Mouse (Mus musculus) T-cell, adult 2 months (primary cell): ENCODE measurements around the gene Fes.

Experiments
- DNase-seq: peaks from one replicate; pipeline ENCODE4 v3.0.0; 2022; ENCODE audit warnings: low spot score

Gene Fes

DNA sequence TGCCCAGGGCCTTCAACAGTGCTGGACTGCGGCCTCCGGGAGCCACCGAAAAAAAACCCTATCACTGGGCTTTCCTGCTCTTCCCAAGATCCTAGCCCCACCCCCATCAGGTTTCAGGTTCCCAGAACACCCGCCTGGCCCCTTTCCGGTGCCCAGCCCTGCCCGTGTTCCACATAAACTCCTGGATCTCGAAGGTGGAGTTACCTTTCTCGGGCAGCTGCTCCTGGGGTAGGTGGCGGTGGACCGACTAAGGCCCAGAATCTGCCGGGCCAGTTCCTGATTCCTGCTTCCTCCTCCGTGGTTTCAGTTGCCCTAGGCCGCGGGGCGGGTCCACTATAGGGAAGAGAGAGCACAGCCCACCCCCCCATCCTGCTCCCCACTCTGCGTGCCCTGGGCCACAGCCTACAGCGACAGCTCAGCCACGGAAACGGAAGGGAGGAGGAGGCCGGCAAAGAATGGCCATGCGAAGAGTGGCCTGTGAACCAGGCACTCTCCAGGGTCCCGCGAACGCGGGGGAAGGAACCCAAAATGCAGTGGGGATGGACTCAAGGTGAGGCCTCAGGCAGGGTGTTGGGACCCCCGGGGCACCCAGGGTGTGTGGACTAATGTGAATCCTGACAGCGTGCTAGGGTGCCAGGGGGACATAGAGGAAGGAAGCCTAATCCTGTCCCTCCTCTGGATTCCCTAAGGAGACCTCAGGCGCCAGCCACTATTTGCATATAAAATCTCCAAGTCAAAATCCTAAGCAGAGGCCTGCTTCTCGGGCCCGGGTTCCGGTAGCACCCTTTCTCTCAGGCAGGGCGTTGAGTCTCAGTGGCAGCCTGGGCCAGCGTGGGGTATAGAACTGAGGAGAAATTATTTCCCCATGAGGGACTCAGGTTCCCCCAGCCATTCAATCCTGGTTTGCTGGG lies at the start of gene Fes:
Gene Fes (minus strand): TSS at position 314 of the 911 bp plus-strand sequence.
- DNase-seq, result no peak

DNA sequence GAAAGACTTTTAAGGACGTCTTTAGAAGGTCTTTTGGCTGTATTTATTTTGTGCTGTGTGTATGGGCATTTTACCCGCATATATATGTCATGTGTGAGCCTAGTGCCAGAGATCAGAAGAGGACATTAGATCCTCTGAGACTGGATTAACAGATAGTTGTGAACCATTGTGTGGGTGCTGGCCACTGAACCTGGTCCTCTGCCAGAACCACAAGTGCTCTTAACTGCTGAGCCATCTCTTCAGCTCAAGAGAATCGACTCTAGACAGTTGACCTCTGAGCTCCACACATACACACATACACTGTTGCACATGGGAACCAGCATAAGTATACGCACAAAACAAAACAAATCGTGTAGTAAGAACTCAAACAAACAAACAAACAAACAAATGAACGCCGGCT lies 48.8 kb upstream of the Fes start:
- DNase-seq, result no peak

DNA sequence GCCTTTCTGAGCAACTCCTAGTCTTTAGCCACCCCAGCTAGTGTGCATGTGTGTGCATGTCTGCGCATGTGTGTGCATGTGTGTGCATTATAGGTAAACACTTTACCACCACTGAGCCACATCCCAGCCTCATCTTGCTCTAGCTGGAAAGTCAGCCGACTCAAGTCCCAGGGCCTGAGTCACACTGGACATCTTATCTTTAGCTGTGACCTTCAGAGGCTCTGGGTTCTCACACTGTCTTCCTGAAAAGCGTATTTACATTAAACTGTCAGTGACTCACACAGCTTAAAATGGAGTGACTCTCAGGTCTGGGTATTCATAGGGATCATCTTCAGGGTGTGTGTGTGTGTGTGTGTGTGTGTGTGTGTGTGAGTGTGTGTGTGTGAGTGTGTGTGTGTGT lies 47.8 kb upstream of the Fes start:
- no peak for DNase-seq

DNA sequence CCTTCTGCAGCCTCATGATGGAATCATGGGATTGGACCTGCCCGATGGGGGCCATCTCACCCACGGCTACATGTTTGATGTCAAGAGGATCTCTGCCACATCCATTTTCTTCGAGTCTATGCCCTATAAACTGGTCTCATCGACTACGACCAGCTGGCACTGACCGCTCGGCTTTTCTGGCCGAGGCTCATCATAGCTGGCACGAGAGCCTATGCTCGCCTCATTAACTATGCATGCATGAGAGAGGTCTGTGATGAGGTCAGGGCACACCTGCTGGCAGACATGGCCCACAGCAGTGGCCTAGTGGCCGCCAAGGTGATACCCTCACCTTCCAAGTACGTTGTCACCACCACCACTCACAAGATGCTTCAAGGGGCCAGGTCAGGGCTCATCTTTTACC lies 41.9 kb upstream of the Fes start:
- DNase-seq, result no peak

DNA sequence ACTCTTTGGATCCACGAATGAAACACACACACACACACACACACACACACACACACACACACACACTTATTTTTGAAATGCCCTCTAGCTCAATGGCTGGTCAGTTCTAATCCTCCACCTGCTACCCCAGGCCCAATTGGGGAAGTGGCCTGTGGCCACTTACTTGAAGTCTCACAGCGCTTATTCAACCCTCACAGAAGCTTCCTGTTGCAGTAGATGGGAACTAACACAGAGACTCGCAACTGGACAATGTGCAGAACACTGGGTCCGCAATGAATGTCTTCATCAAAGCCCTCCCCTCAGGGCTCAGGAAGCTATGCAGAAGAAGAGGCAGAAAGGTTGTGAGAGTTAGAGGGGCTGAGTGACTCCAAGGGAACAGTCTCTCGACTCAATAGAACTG lies 40.0 kb upstream of the Fes start:
- no peak for DNase-seq

DNA sequence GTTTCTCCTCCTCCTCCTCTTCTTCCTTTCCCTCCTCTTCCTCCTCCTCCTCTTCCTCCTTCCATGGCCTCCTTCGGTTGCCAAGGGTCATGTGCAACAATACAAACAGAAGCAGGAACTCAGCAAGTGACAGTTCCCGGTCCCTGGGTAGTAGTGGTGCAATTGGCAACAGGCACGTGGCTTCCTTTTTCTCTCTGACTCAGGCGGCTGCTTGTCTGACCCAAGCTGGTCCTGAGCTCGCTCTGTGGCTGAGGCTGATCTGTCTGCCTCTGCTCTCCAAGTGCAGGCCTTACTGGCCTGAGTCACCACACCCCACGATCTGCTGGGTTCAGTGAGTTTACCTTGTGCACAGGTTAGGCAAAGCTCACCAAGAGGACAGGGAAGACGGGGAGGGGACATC lies 38.6 kb upstream of the Fes start:
- DNase-seq, result no peak

DNA sequence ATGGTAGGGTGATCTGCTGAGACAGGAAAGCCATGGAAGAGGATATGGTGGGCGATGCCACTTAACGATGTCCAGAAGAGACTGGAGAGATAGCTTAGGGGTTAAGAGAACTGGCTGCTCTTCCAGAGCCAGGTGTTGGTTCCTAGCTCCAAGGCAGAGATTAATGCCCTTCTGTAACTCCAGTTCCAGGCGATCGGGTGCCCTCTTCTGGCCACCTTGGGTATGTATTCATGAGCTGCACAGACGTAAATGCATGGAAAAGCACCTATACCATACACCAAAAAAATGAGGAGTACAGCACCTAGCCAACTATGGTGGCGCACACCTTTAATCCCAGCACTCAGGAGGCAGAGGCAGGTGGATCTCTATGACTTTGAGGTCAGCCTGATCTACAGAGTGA lies 37.0 kb upstream of the Fes start:
- no peak for DNase-seq

DNA sequence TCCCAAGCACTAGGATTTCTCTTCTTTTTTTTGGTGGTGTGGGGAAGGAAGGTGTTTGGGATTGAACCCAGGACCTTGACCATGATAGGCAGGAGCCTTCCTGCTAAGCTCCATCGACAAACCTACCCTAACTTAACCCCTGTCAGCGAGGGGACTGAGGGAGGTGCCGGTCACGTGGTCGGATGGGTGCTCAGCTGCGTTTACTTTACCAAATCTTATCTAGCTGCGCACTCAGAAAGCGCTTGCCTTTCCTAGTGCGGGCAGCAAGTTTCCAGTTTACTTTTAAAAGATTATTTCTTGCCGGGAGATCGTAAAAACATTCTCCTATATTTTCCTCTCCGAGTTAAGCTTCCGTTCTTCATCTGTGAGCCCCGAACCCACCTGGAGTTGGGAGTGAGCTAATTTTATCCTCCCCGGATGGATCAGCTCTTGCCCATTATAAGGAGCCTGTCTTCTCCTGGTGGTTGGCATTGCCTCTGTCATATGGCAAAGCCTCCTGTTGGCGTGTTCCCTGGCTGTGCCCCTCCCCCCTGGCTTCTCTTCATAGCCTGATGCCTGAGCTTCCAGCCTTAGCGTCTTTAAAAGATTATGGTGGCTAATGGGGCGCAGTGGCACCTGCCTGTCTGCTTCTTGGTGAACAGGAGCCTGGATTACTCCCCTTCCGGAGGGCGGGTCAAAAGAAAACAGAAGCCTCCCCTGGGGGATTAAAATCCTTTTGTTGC lies 35.2 kb upstream of the Fes start:
- DNase-seq, result no peak

DNA sequence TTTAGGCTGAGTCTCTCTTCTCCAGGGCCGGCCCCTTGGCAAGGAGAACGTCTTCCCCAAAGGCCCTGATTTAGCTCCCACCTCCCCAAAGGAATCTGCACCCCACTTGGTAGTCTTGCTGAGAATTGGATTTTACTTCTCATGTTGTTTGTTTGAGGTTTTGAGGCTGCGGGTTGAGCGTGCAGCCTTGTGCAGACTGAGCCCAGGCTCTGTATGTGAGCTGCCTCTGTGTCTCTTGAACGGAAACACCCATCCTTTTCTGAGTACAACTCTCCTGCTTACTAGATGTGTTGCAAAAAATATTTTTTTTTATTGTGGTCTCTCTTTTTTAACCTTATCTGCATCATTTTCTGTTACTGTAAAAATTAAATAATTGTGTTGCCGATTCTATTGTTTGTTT lies 33.8 kb upstream of the Fes start:
- DNase-seq, result no peak

DNA sequence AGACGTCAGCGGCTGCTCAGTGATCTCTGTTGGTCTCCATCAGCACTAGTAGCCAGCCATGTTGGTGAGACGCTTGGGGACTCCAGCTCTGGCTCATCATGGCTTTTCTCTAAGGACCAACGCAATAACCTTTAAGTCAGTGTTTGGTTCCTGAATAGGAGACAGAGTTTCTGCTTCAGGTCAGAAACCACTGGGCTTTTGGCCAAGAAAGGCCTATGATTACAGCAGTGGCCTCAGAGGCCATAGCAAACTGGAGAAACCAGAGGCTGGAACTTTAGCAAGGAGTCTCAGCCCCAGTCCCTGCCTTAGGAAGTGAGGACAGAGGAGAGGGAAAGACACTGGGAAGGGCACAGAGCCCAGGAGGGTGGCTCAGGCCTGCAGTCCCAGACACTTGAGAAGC lies 32.8 kb upstream of the Fes start:
- no peak for DNase-seq

DNA sequence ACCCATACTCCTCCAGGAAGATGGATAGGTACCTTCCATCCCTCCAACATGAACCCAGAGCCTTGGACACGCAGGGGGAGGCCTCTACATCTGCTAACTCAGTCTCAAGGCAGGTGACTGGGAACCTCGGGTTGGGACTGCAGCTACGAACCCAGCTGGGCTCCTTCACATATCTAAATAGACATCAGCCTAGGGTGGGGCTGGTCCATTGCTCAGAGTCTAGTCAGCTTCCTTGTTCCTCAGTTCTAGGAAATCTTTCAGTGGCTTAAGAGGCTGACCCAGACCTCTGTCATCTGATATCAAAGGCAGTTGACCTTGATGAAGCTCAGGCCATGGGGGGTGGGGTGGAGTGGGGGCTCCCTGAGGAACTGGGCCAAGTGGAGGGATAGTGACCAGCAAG lies 31.5 kb upstream of the Fes start:
- no peak for DNase-seq

DNA sequence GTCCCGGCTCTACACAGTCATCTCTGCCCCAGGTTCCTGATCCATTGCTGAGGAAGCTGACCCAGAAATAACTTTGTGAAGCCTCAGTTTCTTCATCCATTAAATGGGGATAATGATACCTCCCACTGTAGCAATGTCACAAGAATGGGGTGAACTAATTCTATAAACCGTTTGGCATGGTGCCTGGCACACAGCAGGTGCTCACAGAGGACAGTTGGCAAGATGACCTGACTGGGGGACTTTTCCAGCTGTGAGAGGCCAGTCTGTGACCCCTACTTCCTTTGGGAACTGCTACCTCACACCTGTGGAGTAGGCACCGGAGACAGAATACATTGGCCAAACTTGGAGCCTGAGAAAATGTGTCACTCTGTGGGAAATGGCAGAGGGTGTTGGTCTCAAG lies 30.3 kb upstream of the Fes start:
- DNase-seq, result no peak

DNA sequence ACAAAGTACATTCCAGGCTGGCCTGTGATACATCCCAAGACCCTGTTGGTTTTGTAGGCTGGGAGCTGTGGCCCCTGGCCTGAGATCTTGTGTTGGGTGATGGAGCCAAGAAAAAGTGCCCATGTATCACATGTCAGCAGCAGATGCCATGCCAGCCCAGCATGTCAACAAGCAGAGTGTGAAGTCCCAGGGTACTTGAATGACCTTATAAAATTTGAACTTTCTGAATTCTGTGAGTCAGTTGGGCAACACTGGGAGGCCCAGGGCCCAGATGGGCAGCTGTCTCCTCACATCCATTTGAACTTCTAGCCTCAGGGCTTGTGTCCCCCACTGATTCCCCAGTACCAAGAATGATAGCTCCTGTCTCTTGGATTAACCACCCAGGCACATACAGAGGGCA lies 29.9 kb upstream of the Fes start:
- no peak for DNase-seq

DNA sequence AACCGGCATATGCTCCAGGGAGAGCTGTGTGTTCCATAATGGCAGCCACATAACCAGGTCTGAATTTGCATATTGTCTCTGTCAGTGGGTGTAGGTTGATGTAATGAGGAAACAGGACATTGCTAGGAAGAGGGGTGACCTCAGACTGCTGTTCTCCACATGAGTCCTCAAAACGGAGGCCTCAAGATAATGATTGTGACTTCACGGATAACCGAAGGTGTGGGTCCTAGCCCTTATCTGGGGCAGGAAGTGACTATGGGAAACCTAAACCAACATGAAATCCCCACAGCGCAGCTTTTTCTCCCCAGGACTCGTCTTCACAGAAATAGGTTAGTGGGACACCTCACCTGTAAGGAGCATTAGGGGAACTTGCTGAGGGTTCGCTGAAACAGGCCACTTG lies 29.2 kb upstream of the Fes start:
- peak; percentile 25 for DNase-seq

DNA sequence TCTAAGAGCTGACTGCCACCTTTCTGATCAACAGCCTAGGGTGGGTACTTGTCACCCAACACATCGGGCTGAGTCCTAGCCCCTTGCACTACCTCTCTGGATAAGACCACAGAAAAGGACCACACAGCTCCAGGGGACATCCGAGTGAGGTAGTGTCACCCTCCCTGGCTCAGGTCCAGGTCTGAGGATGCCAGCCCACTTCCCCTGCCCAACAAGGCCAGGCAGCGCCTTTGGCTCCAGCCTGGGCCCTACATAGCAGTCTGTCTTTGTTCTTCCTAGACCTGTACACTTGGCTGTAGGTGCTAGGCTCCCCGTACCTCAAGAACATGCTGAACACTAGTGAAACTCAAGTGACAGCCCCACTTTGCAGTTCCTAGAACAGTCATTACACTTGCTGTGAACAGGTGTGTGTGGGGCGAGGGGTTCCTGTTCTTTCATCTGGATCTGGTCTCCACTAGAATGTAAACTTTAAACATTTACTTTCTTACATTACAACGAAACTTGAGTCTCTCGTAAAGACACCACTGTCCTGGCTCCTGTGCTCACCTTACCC lies 26.6 kb upstream of the Fes start:
- DNase-seq, result no peak

DNA sequence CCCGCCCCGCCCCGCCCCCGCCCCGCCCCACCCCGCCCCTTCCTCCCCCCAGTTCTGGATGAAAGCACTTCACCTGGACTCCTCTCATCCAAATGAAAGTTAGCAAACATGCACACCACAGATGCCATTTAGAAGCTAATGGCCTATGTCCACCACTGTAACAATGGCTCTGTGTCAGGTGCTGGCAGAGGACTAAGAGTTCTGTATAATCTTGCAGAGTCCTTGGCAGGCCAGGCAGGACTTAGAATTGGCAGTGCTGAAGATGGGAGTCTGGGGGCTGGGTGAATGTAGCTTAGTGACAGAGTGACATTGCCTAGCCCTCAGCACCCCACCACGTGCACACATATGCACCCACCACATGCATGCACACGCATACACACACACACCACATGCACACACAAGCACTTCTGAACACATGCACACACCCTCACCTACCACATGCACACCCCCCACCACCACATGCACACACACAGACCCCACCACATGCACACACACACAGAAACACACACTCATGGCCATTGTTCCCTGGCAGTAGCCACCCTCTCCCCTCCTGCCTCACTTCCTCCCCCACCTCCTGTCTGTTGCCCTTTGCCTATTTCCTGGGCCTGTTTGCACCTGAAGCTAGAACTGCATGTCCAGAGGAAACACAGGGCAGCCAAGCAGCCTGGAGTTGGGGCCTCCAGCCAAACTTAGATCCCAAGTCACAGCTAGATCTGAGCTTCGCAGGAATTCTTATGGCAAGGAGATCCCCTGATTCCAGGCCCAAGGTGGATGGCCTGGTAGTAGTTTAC lies 26.0 kb upstream of the Fes start:
- DNase-seq, result no peak

DNA sequence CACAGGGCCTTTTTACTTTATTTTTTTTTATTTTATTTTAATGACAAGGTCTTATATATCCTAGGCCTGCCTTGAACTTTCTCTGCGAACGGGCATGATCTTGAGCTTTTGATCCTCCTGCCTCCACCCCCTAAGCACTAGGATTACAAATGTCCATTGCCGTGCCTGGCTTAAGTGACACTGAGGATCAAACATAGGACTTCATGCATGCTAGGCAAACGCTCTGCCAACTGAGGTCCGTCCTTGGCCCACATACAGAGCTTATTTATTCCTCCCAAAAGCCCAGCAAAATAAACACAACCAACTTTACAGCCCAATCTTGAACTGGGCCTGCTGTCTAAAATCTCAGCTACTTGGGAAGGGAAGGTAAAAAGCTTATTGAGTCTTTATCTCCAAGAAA lies 25.0 kb upstream of the Fes start:
- DNase-seq, result no peak

DNA sequence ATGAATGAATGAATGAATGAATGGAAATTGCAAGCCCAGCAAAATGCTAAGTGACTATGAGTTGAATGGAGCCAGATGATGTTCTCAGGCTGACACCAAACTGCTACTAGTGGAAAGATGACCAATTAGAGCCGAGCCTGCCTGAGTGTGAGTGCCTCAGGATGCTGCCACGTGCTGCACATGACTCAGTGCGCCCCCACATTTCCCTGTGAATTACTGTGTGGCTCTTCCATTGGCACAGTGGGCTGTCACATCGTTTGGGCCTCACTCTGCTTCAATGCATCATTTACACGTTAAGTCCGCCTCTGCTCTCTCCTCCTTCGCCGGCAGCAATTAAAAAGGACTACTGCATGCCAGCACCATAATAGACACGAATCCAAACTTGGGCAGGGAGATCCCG lies 24.5 kb upstream of the Fes start:
- no peak for DNase-seq

DNA sequence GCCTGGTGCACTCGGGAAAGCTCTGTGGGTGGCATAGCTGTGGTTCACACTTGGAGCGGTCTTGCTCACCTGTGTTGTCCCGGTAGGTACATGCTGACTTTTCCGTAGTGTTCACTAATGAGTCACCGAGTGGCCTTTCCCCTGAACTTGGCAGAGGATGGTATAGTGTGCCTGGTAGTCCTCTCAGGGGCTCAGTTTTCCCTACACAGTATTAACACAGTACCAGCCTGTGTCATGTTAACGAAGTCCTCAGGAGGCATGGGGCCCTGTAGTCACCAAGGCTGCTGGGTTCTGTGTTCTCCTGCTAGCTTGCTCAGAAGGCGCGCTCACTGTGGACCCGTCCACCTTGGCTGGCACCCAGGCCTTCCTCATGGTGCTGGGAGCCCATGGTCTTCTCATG lies 22.6 kb upstream of the Fes start:
- DNase-seq, result no peak

DNA sequence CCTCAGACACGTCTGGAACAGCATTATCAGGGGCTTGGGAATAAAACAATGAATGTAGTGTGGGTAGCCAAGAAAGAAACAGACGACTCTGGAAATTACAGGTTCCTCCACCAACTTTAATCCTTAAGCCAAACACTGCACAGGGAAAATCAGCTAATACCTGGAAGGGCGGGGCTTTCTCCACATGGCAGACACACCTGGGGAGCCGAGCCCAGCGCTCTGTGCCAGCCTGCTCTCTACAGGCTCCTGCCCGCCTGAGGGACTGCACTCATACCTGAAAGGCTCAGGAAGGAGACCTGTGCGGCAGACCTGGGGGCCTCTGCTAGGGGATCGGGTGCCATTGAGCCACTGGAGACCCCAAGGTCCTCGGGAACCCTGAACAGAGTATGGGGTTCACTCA lies 20.0 kb upstream of the Fes start:
- DNase-seq, result no peak

DNA sequence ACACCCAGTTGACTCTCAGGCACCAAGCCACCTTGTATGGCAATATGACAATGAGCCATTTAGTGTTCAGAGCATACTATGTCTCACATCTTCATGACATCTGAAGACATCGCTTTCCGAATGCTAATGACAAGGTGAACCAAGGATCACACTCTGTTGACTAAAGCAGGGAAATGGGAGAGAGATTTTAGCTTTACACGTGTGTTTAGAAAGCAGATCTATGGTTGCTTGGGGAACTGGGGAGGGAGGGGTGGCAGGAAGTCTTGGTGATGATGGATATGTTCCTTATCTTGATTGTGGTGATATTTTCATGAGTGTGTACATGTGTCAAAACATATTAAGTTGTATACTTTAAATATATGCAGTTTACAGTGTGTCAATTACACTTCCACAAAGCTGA lies 18.4 kb upstream of the Fes start:
- DNase-seq, result no peak

DNA sequence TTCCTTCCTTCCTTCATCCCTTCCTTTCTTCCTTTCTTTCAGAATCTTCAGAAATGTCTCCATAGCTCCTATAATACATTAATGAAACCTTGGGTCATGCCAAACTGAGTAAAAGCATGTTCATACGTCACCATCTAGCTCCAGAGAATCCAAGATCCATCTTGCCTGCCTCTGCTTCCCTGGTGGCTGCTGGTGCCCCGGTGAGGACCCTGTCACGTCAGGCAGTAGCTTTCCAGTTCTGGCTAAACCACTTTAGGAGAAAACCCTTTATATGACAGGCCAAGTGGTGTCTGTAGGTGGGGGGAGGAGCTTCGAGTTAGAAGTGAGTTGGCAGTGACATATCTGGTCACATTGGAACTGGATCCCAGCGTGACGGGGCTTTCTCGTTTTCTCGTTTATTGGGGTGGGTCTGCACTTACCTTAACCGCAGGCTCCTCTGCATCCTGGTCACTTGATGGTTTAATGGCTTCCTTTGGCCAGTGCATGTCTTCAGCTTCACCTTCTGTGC lies 17.5 kb upstream of the Fes start, which contains the start of gene Furin:
Gene Furin (minus strand): TSS at position 249 of the 508 bp plus-strand sequence.
- no peak for DNase-seq
